Mouse (Mus musculus) liver, embryonic 13.5 days (tissue): ENCODE measurements around the gene Grb2. TPM values are rescaled to one million over a fixed set of nuclear protein-coding genes. Genes with fewer than 3 reads are reported as not detected.

Experiments
- ATAC-seq: fragments of 200-750 bp; cut with Nextera tagmentation; 2 replicates; pipeline ENCODE4 v1.8.0; 2017; ENCODE audit warnings: low read depth, mild to moderate bottlenecking, moderate number of reproducible peaks, moderate library complexity
- DNase-seq: peaks from one replicate; pipeline ENCODE4 v3.0.0; 2022
- H3K27ac ChIP-seq: fragments of 300-500 bp; sonication (generic); 2 replicates; pipeline ENCODE4 v1.5.1; 2015; ENCODE audit warnings: moderate library complexity, mild to moderate bottlenecking, inconsistent platforms
- H3K27me3 ChIP-seq: fragments of 300-500 bp; sonication (generic); 2 replicates; pipeline ENCODE4 v1.6.1; 2015; ENCODE audit warnings: mild to moderate bottlenecking, inconsistent platforms
- H3K36me3 ChIP-seq: fragments of 300-500 bp; sonication (generic); 2 replicates; pipeline ENCODE4 v1.6.1; 2015; ENCODE audit warnings: mild to moderate bottlenecking, inconsistent platforms
- H3K4me1 ChIP-seq: fragments of 300-500 bp; sonication (generic); replicated peaks from 2 replicates; pipeline ENCODE4 v1.6.1; 2015; ENCODE audit warnings: inconsistent platforms
- H3K4me2 ChIP-seq: fragments of 300-500 bp; sonication (generic); 2 replicates; pipeline ENCODE4 v1.6.1; 2015; ENCODE audit warnings: inconsistent platforms, mild to moderate bottlenecking, moderate library complexity
- H3K4me3 ChIP-seq: fragments of 300-500 bp; sonication (generic); replicated peaks from 2 replicates; pipeline ENCODE4 v1.5.1; 2015; ENCODE audit warnings: mild to moderate bottlenecking, inconsistent platforms
- H3K9ac ChIP-seq: fragments of 300-500 bp; sonication (generic); 2 replicates; pipeline ENCODE4 v1.6.1; 2015; ENCODE audit warnings: mild to moderate bottlenecking, inconsistent platforms
- H3K9me3 ChIP-seq: fragments of 300-500 bp; sonication (generic); replicated peaks from 2 replicates; pipeline ENCODE4 v1.6.1; 2016; ENCODE audit warnings: inconsistent platforms
- WGBS: fragments of 180-500 bp; shearing (Covaris S2); methylation state at CpG from one replicate; pipeline ENCODE4 v1.1.7; 2015; ENCODE audit not compliant: insufficient replicate concordance; 5-methylcytosine and 5-hydroxymethylcytosine counted together
- polyA plus RNA-seq: library from polyadenylated mRNA; unstranded; fragments of >200 nt; fragmentation: Nextera tagmentation; extraction: Ambion mirVana; gene quantifications from 2 replicates; pipeline ENCODE4 v1.2.1, GENCODE M21; 2015

Gene Grb2
- polyA plus RNA-seq, 1 experiment from 2014 or later, result 56.7 TPM

- ATAC-seq (no peak), DNase-seq (no peak)
- Histone ChIP-seq H3K27ac (peak overlapping the region; percentile 10; the same call in 1 of the 2 replicates), H3K4me1 (peaks cover 62% of the 10 kb centered on the region), H3K4me2 (0 out of 2 replicates have a peak overlapping the region, but pooled peaks have one; percentile 11), H3K27me3 (no peaks in the 10 kb centered on the region), H3K36me3 (peaks cover 57% of the 10 kb centered on the region), H3K9ac (no peak overlapping the region), H3K9me3 (no peaks in the 10 kb centered on the region), H3K4me3 (no peak overlapping the region)
- WGBS, result 92% methylated on average over 15 of the region's 15 CpGs
Observed at GRCm38 (mm10) chr11:115600743-115601142, 107.7 kb downstream of the Grb2 start.

DNA sequence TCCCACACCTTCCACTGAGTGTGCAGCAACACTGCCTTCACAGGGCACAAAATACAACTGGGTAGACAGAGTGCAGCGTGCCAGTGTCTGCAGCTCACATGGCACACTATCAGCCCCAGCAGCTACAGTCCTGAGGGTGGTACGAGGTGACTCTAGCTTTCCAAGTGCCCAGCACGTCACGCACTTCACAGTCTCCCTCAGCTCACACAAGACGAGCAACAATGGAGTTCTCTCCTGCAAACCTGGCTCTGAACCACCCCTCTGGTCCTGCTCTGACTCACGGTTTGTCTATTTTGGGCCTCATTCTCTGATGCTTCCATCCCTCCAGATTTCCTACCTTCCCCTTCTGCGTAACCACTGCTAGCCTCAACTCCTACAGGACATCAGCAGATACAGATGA, 108.7 kb downstream of the Grb2 start:
- Histone ChIP-seq H3K36me3 (peaks cover 60% of the 10 kb centered on the region), H3K27ac (no peak overlapping the region), H3K9ac (no peak overlapping the region; the same call in 1 of the 2 replicates), H3K9me3 (no peaks in the 10 kb centered on the region), H3K27me3 (no peaks in the 10 kb centered on the region), H3K4me1 (peaks cover 51% of the 10 kb centered on the region), H3K4me3 (no peak overlapping the region), H3K4me2 (no peak overlapping the region)
- WGBS, result 86% methylated on average over 7 of the region's 7 CpGs
- DNase-seq (no peak), ATAC-seq (no peak)

DNA sequence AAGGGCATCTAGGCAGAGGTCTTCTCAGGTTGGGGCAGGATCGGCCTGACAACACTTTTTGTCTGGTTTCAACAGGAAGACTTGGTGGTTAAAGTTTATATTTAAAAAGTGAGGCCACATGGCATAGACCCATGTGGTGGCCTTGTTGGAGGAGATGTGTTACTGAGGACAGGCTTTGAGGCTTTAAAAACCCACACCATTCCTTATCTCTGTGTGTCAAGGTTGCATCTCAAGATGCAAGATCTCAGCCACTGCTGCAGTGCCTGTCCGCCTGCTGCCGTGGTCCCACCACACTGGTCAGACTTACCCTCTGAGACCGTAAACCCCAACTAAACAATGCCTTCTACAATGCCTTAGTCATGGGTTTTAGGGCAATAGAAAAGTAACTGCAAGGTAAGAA, 110.1 kb downstream of the Grb2 start:
- DNase-seq, result no peak
- Histone ChIP-seq H3K27me3 (no peaks in the 10 kb centered on the region), H3K36me3 (peaks cover 74% of the 10 kb centered on the region), H3K4me2 (no peak overlapping the region), H3K4me1 (peaks cover 48% of the 10 kb centered on the region), H3K9ac (peak overlapping the region; percentile 22; the same call in 1 of the 2 replicates), H3K27ac (no peak overlapping the region; the same call in 1 of the 2 replicates), H3K4me3 (no peak overlapping the region), H3K9me3 (no peaks in the 10 kb centered on the region)
- no peak for ATAC-seq
- 53% methylated on average over 4 of the region's 4 CpGs for WGBS

DNA sequence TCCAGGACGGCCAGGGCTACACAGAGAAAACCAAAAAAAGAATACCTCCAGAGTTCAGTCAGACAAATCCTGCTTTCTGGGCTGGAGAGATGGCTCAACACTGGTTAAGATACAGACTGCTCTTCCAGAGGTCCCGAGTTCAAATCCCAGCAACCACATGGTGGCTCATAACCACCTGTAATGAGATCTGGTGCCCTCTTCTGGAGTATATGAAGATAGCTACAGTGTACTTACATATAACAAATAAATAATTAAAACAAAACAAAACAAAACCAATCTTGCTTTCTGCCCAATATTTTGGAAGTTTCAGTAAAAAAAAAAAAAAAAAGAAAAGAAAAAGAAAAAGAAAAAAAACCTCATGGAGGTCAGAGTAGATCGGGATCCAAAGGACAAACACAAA, 113.2 kb downstream of the Grb2 start:
- DNase-seq, result no peak
- Histone ChIP-seq H3K27me3 (no peaks in the 10 kb centered on the region), H3K27ac (no peak overlapping the region), H3K9ac (no peak overlapping the region), H3K4me2 (no peak overlapping the region), H3K4me1 (peaks cover 18% of the 10 kb centered on the region), H3K36me3 (peaks cover 92% of the 10 kb centered on the region), H3K4me3 (no peak overlapping the region), H3K9me3 (no peaks in the 10 kb centered on the region)
- no peak for ATAC-seq
- WGBS, result 80% methylated on average over 3 of the region's 3 CpGs

Other genes starting within 250 kb of the Grb2 start
- 0.06 TPM in 1 of 2 replicates, not detected in the other for gene Slc16a5, start 246.1 kb downstream of the Grb2 start, polyA plus RNA-seq
- gene Armc7, start 232.9 kb downstream of the Grb2 start, polyA plus RNA-seq, result 3.2 and 3.7 TPM in 2 replicates
- 60.8 and 64.6 TPM in 2 replicates for gene Nt5c, start 216.7 kb downstream of the Grb2 start, polyA plus RNA-seq
- gene Jpt1, start 194.2 kb downstream of the Grb2 start, polyA plus RNA-seq, result 292 and 314 TPM in 2 replicates
- 532 and 597 TPM in 2 replicates for gene Sumo2, start 172.3 kb downstream of the Grb2 start, polyA plus RNA-seq
- gene Nup85, start 144.2 kb downstream of the Grb2 start, polyA plus RNA-seq, result 158 and 175 TPM in 2 replicates
- 71.5 and 77.4 TPM in 2 replicates for gene Mrps7, start 104.7 kb downstream of the Grb2 start, polyA plus RNA-seq
- 8.5 and 10.5 TPM in 2 replicates for gene Gga3, start 104.5 kb downstream of the Grb2 start, polyA plus RNA-seq
- gene Mif4gd, start 95.6 kb downstream of the Grb2 start, polyA plus RNA-seq, result 26.8 and 30.3 TPM in 2 replicates
- gene Slc25a19, start 80.3 kb downstream of the Grb2 start, polyA plus RNA-seq, result 12.2 and 15.8 TPM in 2 replicates
- 8.2 and 10.9 TPM in 2 replicates for gene Tmem94, start 56.8 kb upstream of the Grb2 start, polyA plus RNA-seq
- 5.7 and 6.0 TPM in 2 replicates for gene Caskin2, start 105.0 kb upstream of the Grb2 start, polyA plus RNA-seq
- gene Tsen54, start 106.1 kb upstream of the Grb2 start, polyA plus RNA-seq, result 19.3 and 20.1 TPM in 2 replicates
- gene Llgl2, start 115.5 kb upstream of the Grb2 start, polyA plus RNA-seq, result 9.8 and 10.2 TPM in 2 replicates
- 0.36 and 0.46 TPM in 2 replicates for gene Myo15b, start 149.8 kb upstream of the Grb2 start, polyA plus RNA-seq
- 39.0 and 42.3 TPM in 2 replicates for gene Smim5, start 191.4 kb upstream of the Grb2 start, polyA plus RNA-seq
- gene Smim6, start 203.4 kb upstream of the Grb2 start, polyA plus RNA-seq, result 3.0 and 3.2 TPM in 2 replicates
- 23.4 and 35.2 TPM in 2 replicates for gene Sap30bp, start 224.7 kb upstream of the Grb2 start, polyA plus RNA-seq
- gene Recql5, start 224.9 kb upstream of the Grb2 start, polyA plus RNA-seq, result 9.9 and 10.2 TPM in 2 replicates